In the genomic region with DNA sequence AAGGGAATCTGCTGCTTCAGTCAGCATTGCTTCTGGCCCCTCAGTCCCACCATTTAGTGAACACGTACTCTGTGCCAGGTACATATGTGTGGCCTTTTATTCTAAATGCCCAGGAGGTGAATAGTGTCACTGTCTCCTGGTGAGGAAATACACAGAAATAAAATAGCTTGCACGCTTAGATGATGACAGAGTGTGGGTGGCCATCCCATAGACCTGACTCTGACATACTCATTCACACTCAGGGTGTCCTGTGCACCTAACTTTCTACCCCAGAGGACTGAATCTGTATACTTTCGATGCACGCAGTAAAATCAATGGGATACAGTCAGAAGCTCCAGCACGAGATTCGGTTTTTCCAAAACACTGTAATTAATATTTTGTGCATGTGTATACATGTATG, we compare ENCODE assay signal across 26 mouse cellular contexts.
"Had no signal": no experiment of that assay in that cellular context is flagged by ENCODE, and none has a peak within 500 bp of the region (broad histone marks: within the 10 kb centered on the region; RNA-seq: fewer than 3 reads in every experiment).

No protein-coding gene starts in this region.

- H3K27me3 ChIP-seq: embryonic facial prominence, embryonic 12.5 days; embryonic facial prominence, embryonic 13.5 days; forebrain, embryonic 12.5 days; forebrain, embryonic 13.5 days; forebrain, embryonic 15.5 days had no signal

- H3K4me1 ChIP-seq: embryonic facial prominence, embryonic 12.5 days; embryonic facial prominence, embryonic 13.5 days; forebrain, embryonic 10.5 days; forebrain, embryonic 12.5 days; forebrain, embryonic 13.5 days; forebrain, embryonic 15.5 days had no signal

- DNase-seq: cerebellum, adult 2 months; cerebellum, adult 8-10 months; cerebellum, adult 9-10 months; cerebellum, adult 9-11 months; cerebellum, postnatal 10 days; cerebellum, postnatal 14 days; cerebellum, postnatal 25 days; cerebellum, postnatal 36 days; embryo, embryonic 11 days; forebrain, postnatal 0 days; gastrocnemius, adult 2 months; gastrocnemius, postnatal 10 days; gastrocnemius, postnatal 14 days; gastrocnemius, postnatal 25 days; gastrocnemius, postnatal 36 days; heart, adult 18-20 months; heart, adult 2 months had no signal

- ATAC-seq: forebrain, embryonic 13.5 days; forebrain, embryonic 14.5 days; forebrain, embryonic 15.5 days; forebrain, embryonic 16.5 days; forebrain, postnatal 0 days had no signal

- H3K9me3 ChIP-seq: embryonic facial prominence, embryonic 12.5 days; embryonic facial prominence, embryonic 13.5 days; forebrain, embryonic 10.5 days; forebrain, embryonic 12.5 days; forebrain, embryonic 13.5 days; forebrain, embryonic 15.5 days had no signal

- H3K4me3 ChIP-seq: embryonic facial prominence, embryonic 12.5 days; embryonic facial prominence, embryonic 13.5 days; erythroblast, embryonic 14.5 days; forebrain, embryonic 10.5 days; forebrain, embryonic 12.5 days; forebrain, embryonic 13.5 days; forebrain, embryonic 15.5 days; gastrocnemius, adult 2 months; heart, adult 2 months had no signal

- H3K36me3 ChIP-seq: embryonic facial prominence, embryonic 12.5 days; embryonic facial prominence, embryonic 13.5 days; forebrain, embryonic 10.5 days; forebrain, embryonic 12.5 days; forebrain, embryonic 15.5 days had no signal

- H3K27ac ChIP-seq: embryonic facial prominence, embryonic 12.5 days; embryonic facial prominence, embryonic 13.5 days; forebrain, embryonic 10.5 days; forebrain, embryonic 12.5 days; forebrain, embryonic 13.5 days; forebrain, embryonic 15.5 days; gastrocnemius, adult 2 months; heart, adult 2 months had no signal

- H3K4me2 ChIP-seq: embryonic facial prominence, embryonic 12.5 days; embryonic facial prominence, embryonic 13.5 days; forebrain, embryonic 12.5 days; forebrain, embryonic 13.5 days; forebrain, embryonic 15.5 days had no signal

- H3K9ac ChIP-seq: embryonic facial prominence, embryonic 12.5 days; embryonic facial prominence, embryonic 13.5 days; forebrain, embryonic 12.5 days; forebrain, embryonic 13.5 days; forebrain, embryonic 15.5 days; forebrain, postnatal 0 days had no signal
